Mouse (Mus musculus): ENCODE data around the gene Plekhf1. TPM values are rescaled to one million over a fixed set of nuclear protein-coding genes. Genes with fewer than 3 reads are reported as not detected.

Plekhf1 gene
- polyA plus RNA-seq, 2 experiments: 3.4 to 4.2 TPM

GRCm38 (mm10) chr7:38186861-38187260, 41.0 kb downstream of the Plekhf1 start:
- no peak overlapping the region for H3K4me2 ChIP-seq (replicated peaks; ENCODE audit: low read depth, low read length, severe bottlenecking)
- ATAC-seq (ENCODE audit: low FRiP score, low read depth): no peak
- WGBS: 82% methylated on average over 4 of the region's 4 CpGs

DNA sequence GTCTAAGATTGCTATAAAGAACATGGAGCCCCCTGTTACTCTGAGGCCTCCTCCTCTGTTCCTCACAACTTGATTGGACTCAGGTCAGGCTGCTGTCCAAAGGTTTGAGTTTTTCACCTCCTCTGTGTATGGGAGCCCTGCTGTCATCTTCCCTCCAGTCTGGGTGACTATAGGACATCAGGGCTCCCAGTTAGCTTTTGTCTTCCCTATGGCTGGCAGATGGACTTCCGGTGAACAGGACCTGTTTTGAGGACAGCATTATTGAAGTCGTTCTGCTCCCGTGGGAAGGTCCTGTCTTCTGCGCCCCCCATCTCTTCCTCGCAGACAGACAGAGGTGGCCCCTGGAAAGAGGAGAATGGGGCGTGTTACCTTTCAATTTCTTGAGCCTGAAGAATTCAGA, 43.0 kb downstream of the Plekhf1 start:
- H3K27ac ChIP-seq (replicated peaks; ENCODE audit: low read depth, low read length): no peak overlapping the region
- DNase-seq (ENCODE audit: low spot score): no peak
- 80% methylated on average over 6 of the region's 6 CpGs for WGBS
- ATAC-seq (ENCODE audit: low FRiP score, low read depth): no peak
- peaks cover 11% of the 10 kb centered on the region for H3K4me1 ChIP-seq (ENCODE audit: control insufficient read depth, insufficient read depth, low read length)
- no peak overlapping the region for H3K4me3 ChIP-seq (replicated peaks; ENCODE audit: low read length)
- H3K4me2 ChIP-seq (replicated peaks; ENCODE audit: low read depth, low read length, severe bottlenecking): no peak overlapping the region
- TF ChIP-seq POLR2A (IDR thresholded peaks at IDR 0.05; ENCODE audit: borderline replicate concordance, extremely low read depth, insufficient read depth, insufficient read length): no peak
- H3K27me3 ChIP-seq (ENCODE audit: control insufficient read depth, insufficient read depth, low read length): no peaks in the 10 kb centered on the region
- H3K36me3 ChIP-seq (ENCODE audit: control insufficient read depth, insufficient read depth, low read length): peaks cover 2% of the 10 kb centered on the region
- H3K9ac ChIP-seq (ENCODE audit: low read depth, low read length, severe bottlenecking): no peak overlapping the region
- no peaks in the 10 kb centered on the region for H3K9me3 ChIP-seq (ENCODE audit: control insufficient read depth, low read length)

More at GRCm38 (mm10) chr7:38186861-38187260, 41.0 kb downstream of the Plekhf1 start:
- H3K9me3 ChIP-seq (ENCODE audit: control insufficient read depth, low read length): no peaks in the 10 kb centered on the region
- H3K4me3 ChIP-seq (replicated peaks; ENCODE audit: low read length): no peak overlapping the region
- DNase-seq (ENCODE audit: low spot score): no peak
- peaks cover 11% of the 10 kb centered on the region for H3K4me1 ChIP-seq (ENCODE audit: control insufficient read depth, insufficient read depth, low read length)
- no peak overlapping the region for H3K27ac ChIP-seq (replicated peaks; ENCODE audit: low read depth, low read length)
- no peaks in the 10 kb centered on the region for H3K27me3 ChIP-seq (ENCODE audit: control insufficient read depth, insufficient read depth, low read length)
- no peak overlapping the region for H3K9ac ChIP-seq (ENCODE audit: low read depth, low read length, severe bottlenecking)
- H3K36me3 ChIP-seq (ENCODE audit: control insufficient read depth, insufficient read depth, low read length): peaks cover 9% of the 10 kb centered on the region
- TF ChIP-seq POLR2A (IDR thresholded peaks at IDR 0.05; ENCODE audit: borderline replicate concordance, extremely low read depth, insufficient read depth, insufficient read length): no peak

DNA sequence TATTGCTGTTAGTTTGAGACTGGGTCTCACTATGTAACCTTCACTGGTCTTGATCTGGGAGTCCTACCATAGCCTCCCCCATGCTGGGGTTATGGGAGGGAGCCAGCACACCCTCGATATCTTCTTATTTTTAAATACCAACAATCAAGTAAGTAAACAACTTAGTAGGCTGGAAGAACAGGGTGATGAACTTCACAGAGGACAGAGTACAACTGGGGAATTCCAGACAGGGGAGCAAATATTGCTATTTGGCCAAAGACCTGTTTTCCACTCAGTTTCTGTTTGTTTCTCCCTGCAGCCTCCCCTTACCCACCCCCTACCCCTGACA, 43.4 kb downstream of the Plekhf1 start:
- 71% methylated on average over 1 of the region's 1 CpGs for WGBS
- DNase-seq (ENCODE audit: low spot score) (no peak), ATAC-seq (ENCODE audit: low FRiP score, low read depth) (no peak)
- Histone ChIP-seq H3K4me1 (ENCODE audit: control insufficient read depth, insufficient read depth, low read length) (peaks cover 11% of the 10 kb centered on the region), H3K9me3 (ENCODE audit: control insufficient read depth, low read length) (no peaks in the 10 kb centered on the region), H3K27me3 (ENCODE audit: control insufficient read depth, insufficient read depth, low read length) (no peaks in the 10 kb centered on the region), H3K27ac (replicated peaks; ENCODE audit: low read depth, low read length) (no peak overlapping the region), H3K4me3 (replicated peaks; ENCODE audit: low read length) (peak overlapping the region; percentile 53), H3K4me2 (replicated peaks; ENCODE audit: low read depth, low read length, severe bottlenecking) (peak overlapping the region; percentile 92), H3K9ac (ENCODE audit: low read depth, low read length, severe bottlenecking) (peak overlapping the region; percentile 65; the same call in 1 of the 2 replicates), H3K36me3 (ENCODE audit: control insufficient read depth, insufficient read depth, low read length) (no peaks in the 10 kb centered on the region; the same call in 1 of the 2 replicates)
- TF ChIP-seq POLR2A (IDR thresholded peaks at IDR 0.05; ENCODE audit: borderline replicate concordance, extremely low read depth, insufficient read depth, insufficient read length): no peak

GRCm38 (mm10) chr7:38183709-38184417, 44.0 kb downstream of the Plekhf1 start:
- H3K36me3 ChIP-seq (ENCODE audit: control insufficient read depth, insufficient read depth, low read length): no peaks in the 10 kb centered on the region; the same call in 1 of the 2 replicates
- H3K27ac ChIP-seq (replicated peaks; ENCODE audit: low read depth, low read length): peak overlapping the region; percentile 71
- H3K9ac ChIP-seq (ENCODE audit: low read depth, low read length, severe bottlenecking): peak overlapping the region; percentile 65
- H3K27me3 ChIP-seq (ENCODE audit: control insufficient read depth, insufficient read depth, low read length): no peaks in the 10 kb centered on the region
- H3K4me1 ChIP-seq (ENCODE audit: control insufficient read depth, insufficient read depth, low read length): peaks cover 11% of the 10 kb centered on the region
- no peaks in the 10 kb centered on the region for H3K9me3 ChIP-seq (ENCODE audit: control insufficient read depth, low read length)
- DNase-seq (ENCODE audit: low spot score) (peak; percentile 90), ATAC-seq (ENCODE audit: low FRiP score, low read depth) (peak; percentile 91)
- peak overlapping the region; percentile 53 for H3K4me3 ChIP-seq (replicated peaks; ENCODE audit: low read length)
- 5% methylated on average over 36 of the region's 36 CpGs for WGBS
- TF ChIP-seq POLR2A (IDR thresholded peaks at IDR 0.05; ENCODE audit: borderline replicate concordance, extremely low read depth, insufficient read depth, insufficient read length): peak; percentile 53; the same call in 1 of the 2 replicates
- peak overlapping the region; percentile 92 for H3K4me2 ChIP-seq (replicated peaks; ENCODE audit: low read depth, low read length, severe bottlenecking)

- peak within 1 kb of the TSS; percentile 92 for H3K4me2 ChIP-seq (replicated peaks; ENCODE audit: low read depth, low read length, severe bottlenecking)
- TF ChIP-seq POLR2A (IDR thresholded peaks at IDR 0.05; ENCODE audit: borderline replicate concordance, extremely low read depth, insufficient read depth, insufficient read length): no peak
- H3K4me1 ChIP-seq (ENCODE audit: control insufficient read depth, insufficient read depth, low read length): peaks cover 11% of the 10 kb centered on the region
- peak within 1 kb of the TSS; percentile 71 for H3K27ac ChIP-seq (replicated peaks; ENCODE audit: low read depth, low read length)
- no peaks in the 10 kb centered on the region for H3K9me3 ChIP-seq (ENCODE audit: control insufficient read depth, low read length)
- WGBS: 1% methylated on average over 28 of the region's 28 CpGs
- no peaks in the 10 kb centered on the region for H3K36me3 ChIP-seq (ENCODE audit: control insufficient read depth, insufficient read depth, low read length)
- H3K9ac ChIP-seq (ENCODE audit: low read depth, low read length, severe bottlenecking): peak within 1 kb of the TSS; percentile 65
- peak; percentile 29 for DNase-seq (ENCODE audit: low spot score)
- no peaks in the 10 kb centered on the region for H3K27me3 ChIP-seq (ENCODE audit: control insufficient read depth, insufficient read depth, low read length)
- ATAC-seq (ENCODE audit: low FRiP score, low read depth): peak; percentile 23
- peak within 1 kb of the TSS; percentile 53 for H3K4me3 ChIP-seq (replicated peaks; ENCODE audit: low read length)
Measured at GRCm38 (mm10) chr7:38182962-38183687, 44.7 kb downstream of the Plekhf1 start, which contains the start of gene 1600014C10Rik. Gene 1600014C10Rik (plus strand): TSS chr7:38183217.

All from limb, embryonic 14.5 days (tissue).